Mouse (Mus musculus): ENCODE measurements around the gene Rfx1. TPM values are rescaled to one million over a fixed set of nuclear protein-coding genes. Genes with fewer than 3 reads are reported as not detected.

Gene Rfx1
- 36.6 and 37.9 TPM in 2 replicates for polyA plus RNA-seq (2012; rRNA removed)

DNA sequence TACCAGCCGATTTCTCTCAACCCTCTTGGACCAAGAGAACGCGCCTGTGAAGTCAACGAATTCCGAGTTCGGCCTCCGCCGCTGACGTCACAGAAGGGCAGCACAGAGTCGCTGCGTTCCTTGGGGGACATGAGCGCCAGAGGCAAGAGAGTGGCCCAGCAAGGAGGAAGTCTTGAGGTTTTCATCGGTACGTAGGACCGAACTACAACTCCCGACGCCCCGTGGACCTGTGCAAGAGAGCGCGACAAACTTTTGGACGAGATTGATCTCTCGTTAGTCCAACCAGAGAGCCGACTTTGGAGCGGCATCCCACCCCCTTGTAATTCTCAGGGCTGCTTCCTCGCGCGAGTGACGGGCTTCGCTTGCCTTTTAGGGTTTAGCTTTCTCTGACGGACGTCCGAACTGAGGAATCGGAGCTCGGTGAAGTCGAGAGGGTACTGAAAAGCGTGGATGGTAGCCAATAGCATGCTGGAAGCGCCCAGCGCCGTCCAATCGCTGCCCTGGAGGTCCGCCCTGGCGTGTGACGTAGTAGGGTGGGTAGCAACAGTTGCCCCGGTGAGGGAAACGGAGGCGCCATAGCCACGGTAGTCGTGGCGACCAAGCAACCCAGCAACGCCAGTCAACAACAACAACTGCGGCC lies at the start of gene Rfx1:
Gene Rfx1, plus strand, starts transcription at position 544 of the 640 bp plus-strand sequence.
- DNase-seq (ENCODE audit: extremely low spot score in 1 of 2, low spot score in 1 of 2): peak; percentile 100

GRCm38 (mm10) chr8:84019738-84020137 lies 46.9 kb upstream of the Rfx1 start:
- DNase-seq (ENCODE audit: extremely low spot score in 1 of 2, low spot score in 1 of 2): no peak

GRCm38 (mm10) chr8:84021096-84021495 lies 45.5 kb upstream of the Rfx1 start, which contains the start of gene Palm3:
Palm3 (plus strand) TSS chr8:84021471.
- no peak for DNase-seq (ENCODE audit: extremely low spot score in 1 of 2, low spot score in 1 of 2)

- DNase-seq (ENCODE audit: extremely low spot score in 1 of 2, low spot score in 1 of 2): no peak
These were observed 45.1 kb upstream of the Rfx1 start for GRCm38 (mm10) chr8:84021569-84021968.

- DNase-seq (ENCODE audit: extremely low spot score in 1 of 2, low spot score in 1 of 2): no peak
These were observed 43.5 kb upstream of the Rfx1 start for GRCm38 (mm10) chr8:84023085-84023484.

DNA sequence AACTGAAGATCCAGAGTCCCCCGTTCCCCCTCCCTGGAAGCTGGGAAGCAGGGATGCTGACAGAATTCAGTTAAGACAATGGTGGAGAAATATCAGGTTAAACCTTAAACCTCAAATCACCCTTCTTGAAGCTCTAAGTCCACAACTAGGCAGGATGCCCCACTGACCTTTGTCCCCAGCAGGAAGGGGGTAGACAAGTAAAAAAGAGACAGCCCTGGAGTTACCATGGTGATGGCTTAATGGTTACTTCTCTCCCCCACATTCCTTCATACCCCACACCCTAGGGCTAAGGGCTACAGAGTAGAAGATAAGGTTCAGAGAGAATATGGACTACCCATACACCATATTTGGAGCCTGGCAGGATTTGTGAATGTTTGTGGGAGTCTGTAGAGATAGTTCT lies 43.0 kb upstream of the Rfx1 start:
- no peak for DNase-seq (ENCODE audit: extremely low spot score in 1 of 2, low spot score in 1 of 2)

- no peak for DNase-seq (ENCODE audit: extremely low spot score in 1 of 2, low spot score in 1 of 2)
These were observed 42.5 kb upstream of the Rfx1 start for GRCm38 (mm10) chr8:84024171-84024570.

DNA sequence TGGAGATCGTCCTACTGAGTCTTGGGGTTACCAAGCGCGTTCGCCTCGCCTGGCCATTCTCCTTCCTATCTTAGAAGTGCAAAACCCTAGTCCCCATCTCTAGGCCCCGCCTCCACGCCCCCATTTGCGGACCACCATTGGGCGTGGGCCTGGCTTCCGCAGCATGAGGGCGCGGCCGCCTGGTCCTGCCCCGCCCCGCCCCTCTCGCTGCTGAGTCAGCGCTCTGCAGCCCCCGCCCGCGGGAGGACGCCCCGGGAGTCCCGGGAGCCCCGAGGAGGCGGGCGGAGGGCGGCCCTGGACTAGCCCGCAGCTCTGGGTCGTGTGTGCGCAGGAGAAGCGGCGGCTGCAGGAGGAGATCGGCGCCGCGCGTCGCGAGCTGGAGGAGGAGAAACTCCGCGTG lies 40.8 kb upstream of the Rfx1 start:
- no peak for DNase-seq (ENCODE audit: extremely low spot score in 1 of 2, low spot score in 1 of 2)

DNA sequence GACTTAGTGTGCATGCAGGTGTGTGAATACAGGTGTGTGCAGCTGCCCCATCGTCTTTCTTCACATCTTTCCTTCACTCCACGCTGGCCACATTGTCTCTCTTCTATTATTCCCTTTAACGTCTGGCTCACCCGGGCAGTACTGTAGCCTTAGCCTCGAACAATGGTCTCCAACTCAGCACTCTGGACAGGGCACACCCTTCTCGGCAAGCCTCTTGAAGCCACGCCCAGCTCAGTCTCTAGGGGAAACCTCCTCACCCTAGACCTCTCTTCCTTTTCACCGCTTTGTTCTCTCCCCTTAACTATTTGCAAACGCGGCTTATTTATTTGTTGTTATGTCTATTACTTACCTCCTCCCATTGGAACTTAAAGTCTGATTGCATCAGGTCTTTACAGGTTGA lies 39.2 kb upstream of the Rfx1 start:
- DNase-seq (ENCODE audit: extremely low spot score in 1 of 2, low spot score in 1 of 2): no peak

DNA sequence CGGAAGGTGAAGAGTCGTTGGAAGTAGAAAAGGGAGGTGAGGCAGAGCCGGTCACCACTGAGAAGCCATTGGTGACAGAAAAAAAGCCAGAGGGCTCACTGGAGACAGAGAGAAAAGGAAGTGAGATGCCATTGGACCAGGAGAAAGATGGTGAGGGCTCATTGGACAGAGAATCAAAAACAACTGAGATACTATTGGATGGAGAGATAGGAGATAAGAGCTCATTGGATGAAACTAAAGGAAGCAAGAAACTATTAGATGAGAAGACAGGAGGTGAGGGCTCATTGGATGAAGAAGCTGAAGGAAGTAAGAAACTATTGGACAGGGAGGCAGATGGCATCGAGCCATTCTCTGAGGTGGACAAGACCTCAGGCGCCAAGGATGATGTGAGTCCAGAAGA lies 37.4 kb upstream of the Rfx1 start:
- DNase-seq (ENCODE audit: extremely low spot score in 1 of 2, low spot score in 1 of 2): no peak

- no peak for DNase-seq (ENCODE audit: extremely low spot score in 1 of 2, low spot score in 1 of 2)
These were observed 33.9 kb upstream of the Rfx1 start for GRCm38 (mm10) chr8:84032777-84033176.

GRCm38 (mm10) chr8:84038015-84038414 lies 28.6 kb upstream of the Rfx1 start:
- DNase-seq (ENCODE audit: extremely low spot score in 1 of 2, low spot score in 1 of 2): no peak

GRCm38 (mm10) chr8:84039050-84039449 lies 27.6 kb upstream of the Rfx1 start:
- DNase-seq (ENCODE audit: extremely low spot score in 1 of 2, low spot score in 1 of 2): peak in 1 of 2 experiments; percentile 87

DNA sequence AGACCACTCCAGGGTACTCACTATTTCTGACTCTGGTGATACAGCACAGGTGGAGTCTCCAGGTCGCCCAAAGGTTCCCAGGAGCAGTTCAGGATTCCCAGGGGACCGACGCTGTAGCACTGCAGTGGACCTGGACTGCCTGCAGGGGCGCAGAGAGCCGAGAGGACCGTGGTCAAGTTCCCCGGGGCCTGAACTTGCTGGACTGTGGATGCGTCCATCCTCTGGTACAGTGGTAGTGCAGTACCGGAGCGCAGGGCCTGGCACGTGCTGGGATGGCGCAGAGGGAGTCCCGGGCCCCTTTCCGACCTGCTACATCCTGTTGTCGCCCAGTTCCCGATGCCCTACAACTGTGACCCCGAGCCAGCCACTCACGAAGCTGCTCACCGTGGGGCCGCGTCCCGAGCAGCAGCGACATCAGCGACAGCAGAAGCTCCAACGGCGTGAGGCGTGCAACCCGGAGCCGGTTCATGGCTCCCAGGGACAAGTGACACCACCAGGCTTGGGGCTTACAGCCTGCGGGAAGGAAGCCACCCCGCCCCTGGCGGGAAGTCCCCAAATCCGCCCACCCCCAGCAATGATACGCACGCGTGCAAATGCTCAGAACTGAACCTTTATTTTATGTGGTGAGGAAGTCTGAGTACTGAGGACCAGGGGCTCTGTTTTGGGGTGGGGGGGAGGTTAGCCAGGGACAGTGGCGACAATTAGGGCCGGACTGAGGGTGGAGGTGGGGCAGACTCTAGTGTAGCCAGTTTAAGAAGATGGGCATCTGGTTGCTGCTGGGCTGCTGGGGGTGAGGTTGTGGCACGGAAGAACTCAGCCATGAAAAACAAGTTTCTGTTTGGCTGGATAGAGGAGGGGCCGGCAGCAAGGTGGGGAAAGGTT lies 24.3 kb upstream of the Rfx1 start, which contains the start of gene Il27ra:
Gene Il27ra, minus strand, starts transcription at position 524 of the 882 bp plus-strand sequence.
- no peak for DNase-seq (ENCODE audit: extremely low spot score in 1 of 2, low spot score in 1 of 2)

- DNase-seq (ENCODE audit: extremely low spot score in 1 of 2, low spot score in 1 of 2): no peak
These were observed 23.7 kb upstream of the Rfx1 start for GRCm38 (mm10) chr8:84042948-84043342.

GRCm38 (mm10) chr8:84044103-84044502 lies 22.5 kb upstream of the Rfx1 start:
- DNase-seq (ENCODE audit: extremely low spot score in 1 of 2, low spot score in 1 of 2): no peak

GRCm38 (mm10) chr8:84044900-84045299 lies 21.7 kb upstream of the Rfx1 start, which contains the start of gene Rln3:
Rln3 (minus strand) TSS chr8:84045000.
- no peak for DNase-seq (ENCODE audit: extremely low spot score in 1 of 2, low spot score in 1 of 2)

- no peak for DNase-seq (ENCODE audit: extremely low spot score in 1 of 2, low spot score in 1 of 2)
These were observed 20.1 kb upstream of the Rfx1 start for GRCm38 (mm10) chr8:84046505-84046904.

DNA sequence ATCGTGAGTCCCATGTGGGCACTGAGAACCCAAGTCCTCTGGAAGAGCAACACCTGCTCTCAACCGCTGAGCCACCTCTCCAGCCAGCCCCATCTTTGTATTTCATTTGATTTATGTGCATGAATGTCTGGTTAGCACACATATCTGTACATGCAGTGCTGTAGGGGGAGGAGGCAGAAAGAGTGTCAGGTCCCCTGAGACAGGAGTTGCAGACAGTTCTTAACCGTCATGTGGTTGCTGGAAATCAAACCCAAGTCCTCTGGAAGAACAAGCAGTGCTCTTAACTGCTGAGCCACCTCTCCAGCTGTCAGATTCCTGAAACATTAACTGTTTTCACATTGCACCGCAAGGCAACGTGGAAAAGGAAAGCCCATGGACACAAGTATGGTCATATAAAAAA lies 18.5 kb upstream of the Rfx1 start:
- DNase-seq (ENCODE audit: extremely low spot score in 1 of 2, low spot score in 1 of 2): no peak

GRCm38 (mm10) chr8:84052746-84053145 lies 13.9 kb upstream of the Rfx1 start:
- DNase-seq (ENCODE audit: extremely low spot score in 1 of 2, low spot score in 1 of 2): no peak

- no peak for DNase-seq (ENCODE audit: extremely low spot score in 1 of 2, low spot score in 1 of 2)
These were observed 13.4 kb upstream of the Rfx1 start for GRCm38 (mm10) chr8:84053229-84053628.

GRCm38 (mm10) chr8:84057827-84058226 lies 8.8 kb upstream of the Rfx1 start:
- DNase-seq (ENCODE audit: extremely low spot score in 1 of 2, low spot score in 1 of 2): no peak

All from frontal cortex, adult 2 months (tissue).